8 mouse cellular contexts compared by ENCODE assay signal in genomic region chr17:32536867-32537250, GRCm38 (mm10). TPM values are rescaled to one million over a fixed set of nuclear protein-coding genes. Genes with fewer than 3 reads are reported as not detected.
DNase-seq lines count a peak whose midpoint lies in the region; ATAC-seq and TF ChIP-seq lines count a peak whose summit lies in the region.

No protein-coding gene starts in this region.

- peak overlapping the region; percentile 52; the same call in 1 of the 2 replicates for H3K4me3 ChIP-seq in spleen, adult 2 months (ENCODE audit: extremely low read depth, insufficient read depth, insufficient read length)
- H3K4me3 ChIP-seq in embryonic facial prominence, embryonic 12.5 days: peak overlapping the region; percentile 42
- peak overlapping the region; percentile 42 for H3K4me3 ChIP-seq in hindbrain, embryonic 15.5 days
- peak overlapping the region; percentile 51 for H3K4me3 ChIP-seq in macrophage (ENCODE audit: inconsistent target)

- DNase-seq in spleen, adult 2 months (ENCODE audit: low read depth in 1 of 2, low spot score in 2 of 2): no peak
- no peak for DNase-seq in spleen, postnatal 36 days (ENCODE audit: low spot score in 2 of 2)
- no peak for DNase-seq in ovary, postnatal 10 days (ENCODE audit: low spot score)
- no peak for DNase-seq in retina, postnatal 1 day

- H3K9ac ChIP-seq in embryonic facial prominence, embryonic 12.5 days: peak overlapping the region; percentile 55
- peak overlapping the region; percentile 38; the same call in 1 of the 2 replicates for H3K9ac ChIP-seq in hindbrain, embryonic 15.5 days

- H3K9me3 ChIP-seq in embryonic facial prominence, embryonic 12.5 days: no peaks in the 10 kb centered on the region
- no peaks in the 10 kb centered on the region for H3K9me3 ChIP-seq in hindbrain, embryonic 15.5 days

- H3K4me1 ChIP-seq in spleen, adult 2 months (ENCODE audit: control insufficient read depth, insufficient read depth, insufficient read length): peaks cover 15% of the 10 kb centered on the region; the same call in 1 of the 2 replicates
- H3K4me1 ChIP-seq in embryonic facial prominence, embryonic 12.5 days: peaks cover 5% of the 10 kb centered on the region
- peaks cover 9% of the 10 kb centered on the region for H3K4me1 ChIP-seq in hindbrain, embryonic 15.5 days (replicated peaks)

- no peaks in the 10 kb centered on the region for H3K36me3 ChIP-seq in spleen, adult 2 months (ENCODE audit: control insufficient read depth, insufficient read depth, low read length)
- H3K36me3 ChIP-seq in embryonic facial prominence, embryonic 12.5 days: no peaks in the 10 kb centered on the region
- no peaks in the 10 kb centered on the region for H3K36me3 ChIP-seq in hindbrain, embryonic 15.5 days
- no peaks in the 10 kb centered on the region for H3K36me3 ChIP-seq in macrophage (ENCODE audit: inconsistent target)

- WGBS in spleen, adult 2 months: 65% methylated on average over 5 of the region's 5 CpGs
- WGBS in embryonic facial prominence, embryonic 12.5 days: 64% methylated on average over 5 of the region's 5 CpGs
- 69% methylated on average over 5 of the region's 5 CpGs for WGBS in hindbrain, embryonic 15.5 days
- 43% methylated on average over 5 of the region's 5 CpGs for WGBS in macrophage (ENCODE audit: missing documents)

- H3K27ac ChIP-seq in spleen, adult 2 months (ENCODE audit: insufficient read depth, low read length): no peak overlapping the region
- H3K27ac ChIP-seq in embryonic facial prominence, embryonic 12.5 days: no peak overlapping the region
- no peak overlapping the region for H3K27ac ChIP-seq in hindbrain, embryonic 15.5 days (replicated peaks)
- H3K27ac ChIP-seq in macrophage: peak overlapping the region; percentile 37

- no peak for ATAC-seq in embryonic facial prominence, embryonic 12.5 days (ENCODE audit: insufficient number of reproducible peaks, insufficient read depth, low FRiP score, low TSS enrichment)
- no peak for ATAC-seq in hindbrain, embryonic 15.5 days (ENCODE audit: low FRiP score, low read depth)
- no peak for ATAC-seq in erythroblast, adult 5-6 weeks (replicated peaks; ENCODE audit: low FRiP score, poor library complexity, severe bottlenecking)

- H3K79me2 ChIP-seq in macrophage (ENCODE audit: inconsistent target): no peaks in the 10 kb centered on the region

- TF ChIP-seq POLR2A in spleen, adult 2 months (IDR thresholded peaks at IDR 0.05; ENCODE audit: low read depth, low read length): no peak

- peak overlapping the region; percentile 72 for H3K4me2 ChIP-seq in embryonic facial prominence, embryonic 12.5 days (replicated peaks)
- peak overlapping the region; percentile 60 for H3K4me2 ChIP-seq in hindbrain, embryonic 15.5 days

- TF ChIP-seq CTCF in spleen, adult 2 months (IDR thresholded peaks at IDR 0.05; ENCODE audit: extremely low read depth, insufficient read depth, insufficient read length, insufficient replicate concordance): no peak

- H3K27me3 ChIP-seq in spleen, adult 2 months (ENCODE audit: control insufficient read depth, insufficient read depth, low read length): no peaks in the 10 kb centered on the region
- H3K27me3 ChIP-seq in embryonic facial prominence, embryonic 12.5 days: no peaks in the 10 kb centered on the region
- no peaks in the 10 kb centered on the region for H3K27me3 ChIP-seq in hindbrain, embryonic 15.5 days

RNA-seq across cellular contexts. Expression of gene Cyp4f16, which starts 0.5 kb away (rescaled TPM):
- polyA plus RNA-seq in spleen, adult 2 months (2012; rRNA removed): 39.7 and 42.2 TPM in 2 replicates
- polyA plus RNA-seq in embryonic facial prominence, embryonic 12.5 days (2016; fragmentation: Nextera tagmentation; extraction: Ambion mirVana): 26.0 and 28.4 TPM in 2 replicates
- 17.3 and 18.7 TPM in 2 replicates for polyA plus RNA-seq in hindbrain, embryonic 15.5 days (2015; fragmentation: Nextera tagmentation; extraction: Ambion mirVana)
- 10 to 100 TPM in 21 of 26 experiments, 1 to 10 TPM in 5; 3.3 to 48.4 (median 31.2) TPM for total RNA-seq in macrophage (2018; cell fraction: chromatin; rRNA removed)
- total RNA-seq in macrophage (2018; cell fraction: cytosol; rRNA removed): 10 to 100 TPM; 12.9 to 23.5 (median 18.3) TPM
- 10 to 100 TPM in 25 of 26 experiments, 1 to 10 TPM in 1; 6.5 to 47.4 (median 24.3) TPM for total RNA-seq in macrophage (2018; cell fraction: nucleus; rRNA removed)
- polyA plus RNA-seq in macrophage (2018): 9.3 to 18.1 TPM (median 16.2 TPM) in 3 replicates
- 2.5 and 3.3 TPM in 2 replicates for total RNA-seq in erythroblast, adult 5-6 weeks (2015; ENCODE audit: low replicate concordance)
- total RNA-seq in erythroblast, adult 5-6 weeks (2017; ENCODE audit: low replicate concordance): 5.2 and 5.5 TPM in 2 replicates

RNA-seq across cellular contexts. Expression of gene Cyp4f17, which starts 31.0 kb away (rescaled TPM):
- polyA plus RNA-seq in spleen, adult 2 months (2012; rRNA removed): 1.9 and 2.4 TPM in 2 replicates
- 14.5 and 15.6 TPM in 2 replicates for polyA plus RNA-seq in embryonic facial prominence, embryonic 12.5 days (2016; fragmentation: Nextera tagmentation; extraction: Ambion mirVana)
- polyA plus RNA-seq in hindbrain, embryonic 15.5 days (2015; fragmentation: Nextera tagmentation; extraction: Ambion mirVana): 10.9 and 12.3 TPM in 2 replicates
- 10 to 100 TPM in 5 of 26 experiments, 1 to 10 TPM in 21; 1.4 to 15.2 (median 6.5) TPM for total RNA-seq in macrophage (2018; cell fraction: chromatin; rRNA removed)
- total RNA-seq in macrophage (2018; cell fraction: cytosol; rRNA removed): 1 to 10 TPM in 22 of 26 experiments, under 1 TPM in 4; 0.67 to 2.8 (median 1.6) TPM
- total RNA-seq in macrophage (2018; cell fraction: nucleus; rRNA removed): 10 to 100 TPM in 2 of 26 experiments, 1 to 10 TPM in 24; 1.4 to 12.4 (median 4.7) TPM
- 1.8 to 2.3 TPM (median 1.9 TPM) in 3 replicates for polyA plus RNA-seq in macrophage (2018)
- not detected in 2 replicates for total RNA-seq in erythroblast, adult 5-6 weeks (2015; ENCODE audit: low replicate concordance)
- not detected in 2 replicates for total RNA-seq in erythroblast, adult 5-6 weeks (2017; ENCODE audit: low replicate concordance)
